Mouse (Mus musculus) lung, postnatal 25 days (tissue): ENCODE measurements around the gene Ccdc126.
A peak's percentile ranks its signal among the peaks of the same experiment; 100 is the strongest.

Source experiments
- DNase-seq: peaks from one replicate; pipeline ENCODE4 v3.0.0; 2022; ENCODE audit warnings: low spot score

Ccdc126 gene

GRCm38 (mm10) chr6:49318966-49319594 lies at the start of gene Ccdc126:
Gene Ccdc126, plus strand, starts transcription at chr6:49319274.
- peak; percentile 98 for DNase-seq

GRCm38 (mm10) chr6:49269923-49270322 lies 49.2 kb upstream of the Ccdc126 start:
- no peak for DNase-seq

GRCm38 (mm10) chr6:49271815-49272214 lies 47.3 kb upstream of the Ccdc126 start:
- no peak for DNase-seq

GRCm38 (mm10) chr6:49272863-49273262 lies 46.2 kb upstream of the Ccdc126 start:
- DNase-seq: no peak

- DNase-seq: no peak
These were observed 45.1 kb upstream of the Ccdc126 start for GRCm38 (mm10) chr6:49273934-49274333.

- DNase-seq: no peak
These were observed 44.5 kb upstream of the Ccdc126 start for GRCm38 (mm10) chr6:49274416-49275091.

GRCm38 (mm10) chr6:49275296-49275695 lies 43.8 kb upstream of the Ccdc126 start:
- no peak for DNase-seq

GRCm38 (mm10) chr6:49280942-49281341 lies 38.1 kb upstream of the Ccdc126 start:
- no peak for DNase-seq

- DNase-seq: no peak
These were observed 37.0 kb upstream of the Ccdc126 start for GRCm38 (mm10) chr6:49282122-49282521.

GRCm38 (mm10) chr6:49298286-49298685 lies 20.8 kb upstream of the Ccdc126 start:
- DNase-seq: no peak

GRCm38 (mm10) chr6:49314821-49315220 lies 4.3 kb upstream of the Ccdc126 start:
- peak; percentile 40 for DNase-seq

- peak; percentile 14 for DNase-seq
These were observed 681 bp downstream of the Ccdc126 start for GRCm38 (mm10) chr6:49319595-49320315.

- DNase-seq: no peak
These were observed 2.3 kb downstream of the Ccdc126 start for GRCm38 (mm10) chr6:49321341-49321740.

GRCm38 (mm10) chr6:49322056-49322455 lies 3.0 kb downstream of the Ccdc126 start:
- no peak for DNase-seq

GRCm38 (mm10) chr6:49322986-49323385 lies 3.9 kb downstream of the Ccdc126 start:
- no peak for DNase-seq

GRCm38 (mm10) chr6:49324528-49324927 lies 5.5 kb downstream of the Ccdc126 start:
- no peak for DNase-seq

- DNase-seq: no peak
These were observed 6.2 kb downstream of the Ccdc126 start for GRCm38 (mm10) chr6:49325294-49325693.

GRCm38 (mm10) chr6:49326846-49327245 lies 7.8 kb downstream of the Ccdc126 start:
- DNase-seq: no peak

- DNase-seq: no peak
These were observed 12.4 kb downstream of the Ccdc126 start for GRCm38 (mm10) chr6:49331369-49332059.

GRCm38 (mm10) chr6:49332060-49332370 lies 12.9 kb downstream of the Ccdc126 start:
- no peak for DNase-seq

GRCm38 (mm10) chr6:49338566-49338965 lies 19.5 kb downstream of the Ccdc126 start:
- no peak for DNase-seq

GRCm38 (mm10) chr6:49339145-49339544 lies 20.1 kb downstream of the Ccdc126 start:
- no peak for DNase-seq
